Mouse (Mus musculus): ENCODE measurements at regions not wholly inside any gene's neighbourhood (a gene's known extent, or its start where the extent isn't known, plus 50 kb on each side); places are given as distances from the start of the nearest gene placed in this dataset.
A peak's percentile ranks its signal among the peaks of the same experiment; 100 is the strongest.

- no peak for DNase-seq (ENCODE audit: low read depth, low spot score)
Observed at GRCm38 (mm10) chr10:72923611-72924010, 175.5 kb upstream of the Pcdh15 start.

- DNase-seq (ENCODE audit: low read depth, low spot score), result no peak
Observed at GRCm38 (mm10) chr10:72956957-72957356, 142.2 kb upstream of the Pcdh15 start.

GRCm38 (mm10) chr10:72960051-72960450 is 139.1 kb upstream of the Pcdh15 start:
- no peak for DNase-seq (ENCODE audit: low read depth, low spot score)

- no peak for DNase-seq (ENCODE audit: low read depth, low spot score)
Observed at GRCm38 (mm10) chr10:72981359-72981758, 117.8 kb upstream of the Pcdh15 start.

GRCm38 (mm10) chr10:72988355-72988754 is 110.8 kb upstream of the Pcdh15 start:
- no peak for DNase-seq (ENCODE audit: low read depth, low spot score)

- DNase-seq (ENCODE audit: low read depth, low spot score), result peak; percentile 33
Observed at GRCm38 (mm10) chr10:73010897-73011296, 88.2 kb upstream of the Pcdh15 start.

GRCm38 (mm10) chr10:73011874-73012273 is 87.3 kb upstream of the Pcdh15 start:
- peak; percentile 53 for DNase-seq (ENCODE audit: low read depth, low spot score)

GRCm38 (mm10) chr10:73037476-73037875 is 61.7 kb upstream of the Pcdh15 start:
- no peak for DNase-seq (ENCODE audit: low read depth, low spot score)

- DNase-seq (ENCODE audit: low read depth, low spot score), result peak; percentile 26
Observed at GRCm38 (mm10) chr10:73039551-73039950, 59.6 kb upstream of the Pcdh15 start.

Measured in ZHBTc4 (cell line).